Mouse (Mus musculus): Measurements from ENCODE around the gene Plekha6.

The Plekha6 gene

GRCm38 (mm10) chr1:133213901-133214300, 49.9 kb downstream of the Plekha6 start:
- DNase-seq (ENCODE audit: low read depth, low spot score), result no peak

GRCm38 (mm10) chr1:133214672-133215359, 50.8 kb downstream of the Plekha6 start:
- no peak for DNase-seq (ENCODE audit: low read depth, low spot score)

- no peak for DNase-seq (ENCODE audit: low read depth, low spot score)
These were observed 51.3 kb downstream of the Plekha6 start for GRCm38 (mm10) chr1:133215360-133215700.

GRCm38 (mm10) chr1:133215753-133216152, 51.7 kb downstream of the Plekha6 start:
- no peak for DNase-seq (ENCODE audit: low read depth, low spot score)

DNA sequence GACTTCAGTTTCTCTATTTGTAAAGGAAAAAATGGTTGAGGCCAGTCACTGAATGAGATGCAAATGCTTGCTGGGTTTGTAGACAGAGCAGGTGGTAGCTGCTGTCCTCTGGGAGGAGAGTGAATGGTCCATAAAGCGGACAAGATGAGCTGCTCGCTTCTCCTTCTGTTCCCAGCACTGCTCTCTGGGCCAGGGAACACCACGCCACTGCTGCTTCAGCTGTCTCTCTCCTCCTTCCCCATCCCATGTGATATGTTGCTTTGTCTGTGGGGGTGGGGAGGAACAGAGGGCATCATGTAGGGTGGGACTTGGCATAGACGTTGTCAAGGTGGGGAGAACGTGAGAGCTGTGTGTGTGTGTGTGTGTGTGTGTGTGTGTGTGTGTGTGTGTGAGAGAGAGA, 53.0 kb downstream of the Plekha6 start:
- no peak for DNase-seq (ENCODE audit: low read depth, low spot score)

- no peak for DNase-seq (ENCODE audit: low read depth, low spot score)
These were observed 55.1 kb downstream of the Plekha6 start for GRCm38 (mm10) chr1:133219106-133219505.

DNA sequence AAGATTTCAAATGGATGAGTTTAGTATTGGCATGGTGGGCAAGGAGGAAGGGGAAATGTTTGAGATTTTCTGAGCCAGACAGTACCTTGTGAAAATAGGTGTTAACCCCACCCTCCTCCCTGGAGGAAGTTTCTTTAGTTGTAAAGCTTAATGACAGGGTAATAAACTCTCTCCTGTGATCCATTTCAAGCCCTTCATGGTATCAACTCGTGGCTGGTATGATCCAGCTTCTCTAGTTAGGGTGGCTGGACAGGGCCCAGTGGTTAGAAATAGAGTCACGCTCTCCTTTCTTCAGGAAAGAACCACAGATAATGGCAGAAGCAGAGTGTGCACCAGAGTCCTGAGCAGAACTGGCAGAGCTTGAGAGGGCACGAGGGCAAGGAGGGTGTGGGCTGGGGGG, 57.4 kb downstream of the Plekha6 start:
- DNase-seq (ENCODE audit: low read depth, low spot score), result no peak

DNA sequence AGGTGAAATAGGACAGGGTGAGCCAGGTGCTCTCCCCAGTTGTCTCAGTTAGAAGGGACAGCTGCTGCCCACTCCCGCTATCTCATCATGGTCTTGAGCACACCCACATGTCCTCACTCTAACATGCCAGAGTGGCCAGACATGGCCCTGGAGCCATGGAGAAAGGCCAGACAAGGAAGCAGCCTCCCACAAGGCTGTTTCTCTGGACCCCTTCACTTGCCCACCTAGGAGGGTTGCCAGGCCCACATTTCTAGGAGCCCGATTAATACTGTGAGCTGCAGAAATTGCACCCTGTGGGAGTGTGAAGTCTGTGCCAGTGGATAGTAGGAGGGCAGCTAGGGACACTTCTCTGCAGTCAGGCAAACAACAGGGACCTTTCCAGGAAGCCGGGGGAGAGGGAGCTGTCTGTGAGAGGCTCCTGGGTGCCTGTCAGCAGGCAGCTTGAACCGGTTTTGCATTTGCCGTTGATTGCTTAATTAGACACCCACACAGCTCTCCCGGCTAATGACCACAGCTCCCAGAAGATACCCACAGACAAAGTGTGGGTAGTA, 58.5 kb downstream of the Plekha6 start:
- no peak for DNase-seq (ENCODE audit: low read depth, low spot score)

DNA sequence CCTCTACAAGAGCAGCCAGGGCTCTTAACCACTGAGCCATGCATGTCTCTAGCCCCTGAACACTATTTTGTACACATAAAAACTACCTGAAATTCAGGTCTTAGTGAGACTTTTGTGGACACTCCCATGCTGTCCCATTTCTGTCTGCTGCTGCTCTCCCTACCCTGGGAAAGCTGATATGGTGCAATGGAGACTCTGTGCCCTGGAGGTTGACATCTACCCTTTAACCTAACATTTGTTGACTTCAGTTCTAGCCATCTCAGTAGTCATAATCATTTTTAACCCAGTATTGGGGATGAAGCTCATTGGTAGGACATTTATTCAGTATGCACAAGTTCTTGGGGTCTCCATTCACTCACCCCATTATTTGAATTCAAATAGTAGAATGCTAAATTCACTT, 60.7 kb downstream of the Plekha6 start:
- no peak for DNase-seq (ENCODE audit: low read depth, low spot score)

- DNase-seq (ENCODE audit: low read depth, low spot score), result no peak
These were observed 61.1 kb downstream of the Plekha6 start for GRCm38 (mm10) chr1:133225137-133225536.

DNA sequence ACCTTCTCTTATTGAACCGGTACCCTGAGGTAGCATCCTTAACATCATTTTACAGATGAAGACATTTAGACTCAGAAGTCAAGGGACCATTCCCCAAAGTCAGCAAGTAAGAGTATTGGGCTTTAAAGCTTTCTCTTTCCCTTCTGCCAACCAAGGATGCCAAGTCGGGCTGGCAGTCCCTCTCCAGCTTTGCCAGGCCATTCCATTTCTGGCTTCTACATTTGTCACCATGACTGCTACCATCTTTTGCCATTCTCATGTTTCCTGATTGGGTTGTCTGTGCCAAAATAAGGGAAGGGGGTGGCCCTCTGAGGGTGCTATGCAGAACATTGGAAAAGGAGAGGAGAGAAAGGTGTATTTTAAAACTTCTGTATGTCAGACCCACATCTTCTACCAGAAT, 61.6 kb downstream of the Plekha6 start:
- DNase-seq (ENCODE audit: low read depth, low spot score), result no peak

DNA sequence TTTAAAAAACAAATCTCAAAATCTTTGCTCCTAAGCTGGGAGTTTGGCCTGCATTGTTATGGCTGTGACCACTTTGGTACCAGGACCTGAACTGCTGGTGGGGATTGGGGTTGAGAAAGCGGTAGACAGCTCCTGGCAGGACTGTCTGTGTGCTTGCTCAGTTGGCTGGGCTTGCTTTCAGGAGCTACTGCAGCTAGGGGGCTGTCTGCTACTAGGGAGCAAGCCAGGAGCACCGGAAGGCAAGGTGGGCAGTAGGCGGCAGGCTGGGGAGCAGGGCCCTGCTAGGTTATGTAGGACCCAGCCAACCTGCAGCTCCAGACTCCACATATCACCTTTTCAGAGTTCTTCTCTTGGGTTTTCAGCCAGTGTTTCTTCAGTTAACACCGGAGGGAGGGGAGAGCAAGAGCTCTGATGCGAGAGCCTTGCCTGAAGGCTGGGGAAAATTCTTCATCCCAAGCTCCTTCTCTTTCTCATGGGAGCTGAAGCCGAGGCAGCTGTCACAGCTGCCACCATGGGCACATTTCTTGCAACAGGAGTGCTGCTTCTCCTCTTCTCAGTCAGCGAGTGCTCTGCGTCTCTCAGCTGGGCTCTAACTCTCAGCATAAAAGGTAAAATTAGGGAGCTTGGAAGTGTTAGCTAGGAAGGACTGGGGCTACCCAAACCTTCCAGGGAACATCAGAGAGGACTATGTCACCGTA, 62.1 kb downstream of the Plekha6 start:
- DNase-seq (ENCODE audit: low read depth, low spot score), result no peak

DNA sequence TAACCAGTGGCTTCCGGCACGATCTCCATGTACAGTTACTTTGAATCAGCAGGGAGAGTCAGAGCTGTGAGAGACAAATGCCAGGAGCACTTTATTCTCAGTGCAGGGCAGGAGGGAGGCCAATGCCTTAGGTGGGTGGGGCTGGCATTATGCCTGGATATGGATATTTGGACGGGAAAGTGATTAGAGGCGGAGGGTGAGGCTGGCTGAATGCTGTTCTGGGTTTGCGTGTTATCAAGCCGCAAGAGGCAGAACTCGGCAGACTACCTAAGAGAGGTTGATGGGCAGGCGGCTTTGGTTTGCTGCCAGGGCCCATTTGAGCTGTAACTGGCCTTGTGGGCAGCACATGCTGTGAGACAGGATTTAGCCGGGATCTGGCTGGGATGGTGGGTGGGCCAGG, 62.9 kb downstream of the Plekha6 start:
- no peak for DNase-seq (ENCODE audit: low read depth, low spot score)

GRCm38 (mm10) chr1:133227378-133227777, 63.4 kb downstream of the Plekha6 start:
- DNase-seq (ENCODE audit: low read depth, low spot score), result no peak

DNA sequence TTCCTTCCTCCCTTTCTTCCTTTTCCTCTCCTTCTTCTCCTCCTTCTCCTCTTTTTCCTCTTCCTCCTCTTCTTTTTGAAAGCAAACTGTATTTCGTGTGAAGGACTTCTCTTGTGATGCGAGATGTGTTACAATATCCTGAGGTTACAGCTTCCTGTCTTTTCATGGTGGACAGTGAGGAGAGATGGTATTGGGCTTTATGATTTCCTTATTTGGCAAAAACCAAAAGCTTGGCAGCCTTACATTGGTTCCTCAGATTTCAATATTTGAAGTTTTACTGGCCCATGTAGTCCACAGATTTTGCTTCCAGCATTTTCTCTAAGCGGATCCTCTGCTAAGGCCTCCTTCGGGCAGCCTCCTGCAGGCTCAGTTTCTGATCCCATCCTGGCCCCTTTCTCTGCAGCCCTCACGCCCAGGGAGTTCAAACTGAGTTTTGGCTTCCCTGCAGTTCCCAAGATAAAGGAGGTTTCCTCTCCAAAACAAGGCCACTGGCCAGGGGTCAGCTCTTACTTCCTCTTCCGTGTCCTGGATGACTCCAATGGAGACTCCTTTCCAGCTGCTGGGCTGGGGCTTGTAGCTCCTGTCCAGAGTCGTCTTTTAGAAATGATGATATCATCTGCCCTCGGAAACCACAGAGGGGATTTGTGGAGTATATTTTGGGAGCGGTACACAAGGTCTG, 64.9 kb downstream of the Plekha6 start:
- no peak for DNase-seq (ENCODE audit: low read depth, low spot score)

DNA sequence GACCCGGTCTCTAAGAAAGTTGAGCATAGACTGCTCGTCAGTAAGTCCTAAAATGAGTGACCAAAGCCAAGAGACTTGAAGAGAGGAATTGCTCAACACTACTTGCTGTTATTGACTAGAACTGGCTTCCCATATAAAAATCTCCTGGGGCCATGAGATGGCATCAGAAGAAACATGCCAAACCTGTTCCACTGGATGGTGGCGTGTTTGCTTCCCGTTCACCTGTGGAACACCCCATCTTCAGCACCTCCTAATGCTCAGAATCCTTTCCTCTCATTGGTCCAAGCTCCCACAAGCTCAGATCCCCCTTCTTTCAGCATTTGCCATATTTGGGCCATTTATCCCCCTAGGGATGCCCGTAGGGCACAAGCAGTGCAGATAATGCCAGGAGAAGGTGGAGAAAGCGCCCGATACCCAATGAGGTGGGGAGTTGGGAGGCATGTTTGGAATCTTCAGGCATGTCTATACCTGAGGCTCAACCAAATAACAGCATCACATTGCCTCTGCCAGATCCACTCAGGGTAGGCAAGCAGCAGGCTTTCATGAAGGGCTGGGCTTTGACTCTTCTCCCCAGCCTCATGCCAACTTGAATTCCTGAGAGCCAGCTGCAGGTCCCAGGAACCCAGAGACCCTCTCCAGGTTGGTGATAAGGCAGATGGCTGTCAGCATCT, 67.6 kb downstream of the Plekha6 start:
- no peak for DNase-seq (ENCODE audit: low read depth, low spot score)

DNA sequence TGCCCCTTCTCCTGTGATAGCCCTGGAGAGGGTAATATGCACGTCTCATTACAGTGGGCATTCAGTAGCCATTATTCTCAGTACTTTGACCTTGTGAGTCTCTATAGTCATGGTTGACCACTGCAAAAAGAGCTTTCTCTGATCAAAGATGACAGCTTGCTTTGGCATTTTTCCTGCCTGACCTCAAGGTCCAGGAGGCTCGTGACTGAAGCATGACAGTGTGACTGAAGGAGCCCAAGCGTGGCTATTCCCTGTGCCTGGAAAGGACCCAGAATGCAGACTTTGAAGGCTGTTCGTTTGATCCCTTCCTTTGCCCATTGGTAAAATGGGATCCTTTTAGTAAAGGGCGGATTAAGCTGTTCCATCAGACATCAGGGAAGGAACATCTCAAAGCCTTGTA, 71.9 kb downstream of the Plekha6 start:
- no peak for DNase-seq (ENCODE audit: low read depth, low spot score)

DNA sequence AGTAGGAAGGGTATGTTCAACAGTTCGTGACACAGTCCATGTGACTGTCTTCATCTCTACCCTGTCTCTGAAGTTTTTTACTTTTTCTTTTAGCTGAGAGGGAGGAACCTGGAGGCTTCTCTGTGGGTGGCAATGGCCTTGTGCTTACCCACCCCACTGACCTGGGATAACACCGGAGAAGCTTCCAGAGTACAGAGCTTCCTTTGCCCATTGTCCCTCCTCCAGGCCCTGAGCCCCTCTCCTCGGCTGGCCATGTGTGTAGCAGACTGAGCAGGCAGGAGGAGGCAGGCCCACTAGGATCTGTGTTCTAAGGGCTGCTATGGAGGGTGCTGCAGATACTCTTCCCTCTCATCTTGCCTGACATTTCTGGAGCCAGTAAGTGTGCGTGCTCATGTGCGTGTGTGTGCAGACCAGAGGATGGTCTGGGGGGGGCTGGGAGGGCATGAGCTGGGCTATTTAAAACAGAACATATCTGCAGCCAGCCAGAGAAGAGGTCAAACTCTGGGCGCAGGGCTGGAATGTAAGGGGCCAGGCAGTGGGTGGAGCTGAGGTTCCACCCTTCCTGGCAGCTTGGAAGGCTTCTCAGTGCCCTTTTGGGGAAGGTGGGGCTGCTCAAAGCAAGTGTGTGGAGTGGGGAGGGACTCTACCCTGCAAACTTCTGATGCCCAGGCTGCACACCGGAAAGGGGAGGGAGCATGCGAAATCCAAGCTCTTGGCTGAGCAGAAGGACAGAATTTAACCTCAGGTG, 72.9 kb downstream of the Plekha6 start:
- no peak for DNase-seq (ENCODE audit: low read depth, low spot score)

DNA sequence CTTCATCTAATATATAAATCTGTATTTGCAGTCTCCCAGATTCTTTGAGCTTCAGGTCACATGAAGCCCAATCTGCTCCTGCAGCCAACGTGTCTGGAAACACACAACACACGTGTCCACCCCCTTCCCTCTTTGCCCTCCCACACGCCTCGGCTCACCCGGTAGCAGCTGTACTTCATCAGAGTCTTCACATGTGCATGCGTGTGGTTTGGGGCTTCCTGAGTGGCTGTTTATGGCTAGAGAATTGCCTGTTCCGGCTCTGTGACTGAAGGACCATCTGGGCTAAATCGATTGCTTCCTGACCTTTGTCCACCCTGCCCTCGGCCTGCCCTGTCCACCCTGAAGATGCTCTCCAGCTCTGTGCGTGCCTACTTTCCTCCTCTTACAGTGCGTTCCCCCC, 73.7 kb downstream of the Plekha6 start:
- no peak for DNase-seq (ENCODE audit: low read depth, low spot score)

DNA sequence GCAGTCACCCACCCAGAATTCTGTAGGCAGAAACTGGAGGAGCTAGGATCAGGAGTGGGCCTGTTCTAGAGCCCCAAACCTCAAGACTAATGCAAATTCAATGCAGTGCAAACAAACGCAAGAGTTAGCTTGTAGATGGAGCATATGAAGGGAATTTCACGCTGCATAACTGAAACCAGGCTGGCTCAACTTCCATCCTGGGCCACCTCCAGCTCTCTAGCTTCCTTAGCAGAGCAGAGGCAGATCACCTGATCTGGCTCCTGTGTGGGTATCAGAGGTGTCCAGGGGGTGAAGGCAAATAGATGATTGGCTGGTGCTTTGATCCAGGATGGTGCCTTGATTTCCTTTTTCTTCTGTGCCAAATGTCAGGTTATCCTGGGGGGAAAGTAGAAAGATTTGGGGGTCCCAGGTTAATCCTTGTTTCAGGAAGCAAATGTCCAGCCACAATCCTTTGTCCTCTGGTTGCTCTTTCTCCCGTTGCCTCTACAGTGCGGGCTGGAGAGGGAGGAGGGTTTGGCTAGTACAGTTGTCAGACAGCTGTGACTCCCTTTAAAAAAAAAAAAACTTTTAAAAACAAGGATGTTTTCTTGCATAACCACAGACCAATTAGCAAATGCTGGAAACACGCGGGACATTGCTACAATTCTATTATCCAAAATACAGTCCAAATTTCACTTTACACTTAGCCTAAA, 75.3 kb downstream of the Plekha6 start:
- no peak for DNase-seq (ENCODE audit: low read depth, low spot score)

DNA sequence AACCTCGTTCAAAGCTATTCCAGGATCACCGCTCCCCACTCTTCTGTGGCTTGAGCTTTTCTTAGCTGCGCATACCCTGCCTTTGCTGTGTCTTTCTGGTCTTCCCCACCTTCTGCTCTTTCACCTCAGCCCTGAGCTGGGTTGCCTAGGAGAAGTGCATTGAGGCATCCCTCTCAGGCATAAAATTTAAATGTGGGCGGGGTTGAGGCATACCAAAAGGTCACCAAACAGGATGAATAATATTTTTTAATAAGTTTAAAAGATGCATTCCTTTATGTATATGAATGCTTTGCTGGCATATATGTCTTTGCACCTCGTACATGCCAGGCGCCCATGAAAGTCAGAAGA, 75.8 kb downstream of the Plekha6 start:
- DNase-seq (ENCODE audit: low read depth, low spot score), result no peak

Measured in retina, adult 2 months (tissue).